Mouse (Mus musculus) embryo, embryonic 9.5 days (tissue): ENCODE data around the gene Pla1a.

Source experiments
- DNase-seq: peaks from one replicate; pipeline ENCODE4 v3.0.0-alpha.2; 2017; ENCODE audit errors: extremely low spot score

The Pla1a gene

DNA sequence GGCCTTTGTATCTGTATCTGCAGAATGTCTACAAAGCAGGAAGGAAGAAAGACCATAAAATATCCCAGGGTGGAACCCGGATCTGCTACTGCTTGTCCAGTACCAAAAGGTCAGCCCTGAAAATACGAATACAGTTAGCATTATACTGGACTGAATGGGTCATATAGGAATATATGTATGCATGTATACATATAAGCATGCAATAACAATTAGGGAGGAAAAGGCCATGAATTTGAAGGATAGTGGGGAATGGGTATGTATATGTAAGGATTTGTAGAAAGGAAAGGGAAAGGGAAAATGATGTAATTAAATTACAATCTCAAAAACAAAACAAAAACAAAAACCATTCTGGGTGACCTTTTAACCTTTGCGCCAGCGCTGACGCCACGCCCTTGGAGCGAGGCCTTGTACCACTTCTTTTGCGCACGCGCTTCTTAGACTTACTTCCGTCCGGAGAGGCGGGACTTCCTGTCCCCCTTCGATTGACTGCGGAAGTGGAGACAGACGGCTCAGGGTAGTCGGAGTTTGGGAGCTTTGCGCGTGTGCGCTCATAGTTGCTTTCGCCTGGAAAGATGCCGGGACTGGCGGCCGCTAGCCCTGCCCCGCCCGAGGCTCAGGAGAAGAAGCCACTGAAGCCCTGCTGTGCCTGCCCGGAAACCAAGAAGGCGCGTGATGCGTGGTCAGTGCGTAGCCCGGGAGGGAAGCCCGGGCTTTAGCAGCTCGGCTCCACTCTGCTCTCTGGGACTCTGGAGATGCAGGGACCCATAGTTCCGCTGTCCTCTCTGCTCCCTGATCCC is 86.2 kb downstream of the Pla1a start, which contains the start of the genes Cox17 and Gm21987:
Gene Cox17 (plus strand): TSS at position 463 of the 797 bp plus-strand sequence.
Gene Gm21987 (plus strand): TSS at position 512 of the 797 bp plus-strand sequence.
- DNase-seq = peak; percentile 85
